Mouse (Mus musculus): ENCODE measurements around the gene Eef1akmt1. TPM values are rescaled to one million over a fixed set of nuclear protein-coding genes. Genes with fewer than 3 reads are reported as not detected.

Eef1akmt1 gene
- polyA plus RNA-seq, 1 experiment from 2014 or later, result 87.3 TPM

DNA sequence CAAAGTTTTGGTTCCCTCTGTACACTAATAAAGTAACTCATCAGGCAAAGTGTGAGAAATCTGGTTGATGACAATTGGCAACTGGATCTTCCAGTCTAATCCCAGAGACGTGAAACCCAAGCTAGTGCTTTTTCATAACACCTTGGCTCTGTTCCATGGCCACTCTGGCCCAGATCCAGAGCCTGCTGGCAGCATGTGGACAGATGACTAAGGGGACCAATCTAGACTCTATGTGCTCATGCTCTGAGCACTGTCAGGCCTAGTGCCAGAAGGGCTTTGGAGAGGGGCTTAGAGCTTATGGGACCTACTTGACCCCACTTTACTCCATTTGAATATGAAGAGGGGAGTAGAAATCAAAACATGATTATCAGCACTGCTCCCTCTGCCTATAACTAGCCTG, 36.1 kb upstream of the Eef1akmt1 start:
- ATAC-seq, result peak; percentile 76; the same call in 1 of the 2 replicates
- WGBS, result 44% methylated on average over 1 of the region's 1 CpGs
- H3K4me2 ChIP-seq (ENCODE audit: low read length), result no peak overlapping the region
- no peak overlapping the region for H3K27ac ChIP-seq (ENCODE audit: low read length)
- H3K4me3 ChIP-seq (ENCODE audit: low read depth, low read length), result no peak overlapping the region
- no peak overlapping the region for H3K9ac ChIP-seq (ENCODE audit: low read depth, low read length)
- H3K27me3 ChIP-seq (ENCODE audit: control insufficient read depth, insufficient read depth, low read depth, low read length), result no peaks in the 10 kb centered on the region
- H3K36me3 ChIP-seq (ENCODE audit: control insufficient read depth, insufficient read depth, low read length), result peaks cover 8% of the 10 kb centered on the region; the same call in 1 of the 2 replicates
- no peaks in the 10 kb centered on the region for H3K4me1 ChIP-seq (ENCODE audit: control insufficient read depth, insufficient read depth, low read length)
- H3K9me3 ChIP-seq (replicated peaks; ENCODE audit: control insufficient read depth, low read length, poor library complexity, severe bottlenecking), result no peaks in the 10 kb centered on the region

DNA sequence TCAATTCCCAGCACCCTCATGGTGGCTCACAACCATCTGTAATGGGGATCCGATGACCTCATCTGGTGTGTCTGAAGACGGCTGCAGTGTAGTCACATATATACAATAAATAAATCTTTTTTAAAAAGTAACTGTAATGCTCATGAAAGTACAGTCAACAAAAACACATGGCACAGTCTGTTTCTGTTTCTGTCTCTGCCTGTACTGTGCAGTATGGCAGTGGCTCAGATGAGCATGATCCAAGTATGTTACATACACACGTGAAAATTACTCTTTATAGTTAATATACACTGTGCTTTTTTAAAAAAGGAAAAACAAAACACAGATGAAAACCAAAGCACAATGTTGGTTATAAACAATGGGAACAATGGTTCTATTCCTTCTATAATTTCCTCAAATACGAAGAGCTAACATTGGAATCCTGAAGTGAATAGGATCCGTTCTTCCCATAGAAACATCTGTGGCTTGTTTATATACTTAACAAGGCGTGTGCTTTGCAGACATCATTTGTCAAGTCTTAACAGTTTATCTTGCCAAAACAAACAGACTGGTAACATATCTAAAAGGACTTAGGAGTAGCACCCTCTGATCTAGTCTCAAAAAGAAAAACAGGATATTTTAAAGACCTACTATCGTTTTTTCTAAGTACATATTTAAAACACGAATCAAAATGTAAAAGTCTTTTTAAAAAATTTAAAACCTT, 35.4 kb upstream of the Eef1akmt1 start:
- no peak overlapping the region for H3K4me3 ChIP-seq (ENCODE audit: low read depth, low read length)
- H3K27me3 ChIP-seq (ENCODE audit: control insufficient read depth, insufficient read depth, low read depth, low read length), result no peaks in the 10 kb centered on the region
- H3K9me3 ChIP-seq (replicated peaks; ENCODE audit: control insufficient read depth, low read length, poor library complexity, severe bottlenecking), result no peaks in the 10 kb centered on the region
- no peak for ATAC-seq
- H3K9ac ChIP-seq (ENCODE audit: low read depth, low read length), result no peak overlapping the region
- WGBS, result 80% methylated on average over 8 of the region's 8 CpGs
- H3K4me2 ChIP-seq (ENCODE audit: low read length), result no peak overlapping the region
- peaks cover 8% of the 10 kb centered on the region; the same call in 1 of the 2 replicates for H3K36me3 ChIP-seq (ENCODE audit: control insufficient read depth, insufficient read depth, low read length)
- H3K4me1 ChIP-seq (ENCODE audit: control insufficient read depth, insufficient read depth, low read length), result no peaks in the 10 kb centered on the region
- no peak overlapping the region for H3K27ac ChIP-seq (ENCODE audit: low read length)

DNA sequence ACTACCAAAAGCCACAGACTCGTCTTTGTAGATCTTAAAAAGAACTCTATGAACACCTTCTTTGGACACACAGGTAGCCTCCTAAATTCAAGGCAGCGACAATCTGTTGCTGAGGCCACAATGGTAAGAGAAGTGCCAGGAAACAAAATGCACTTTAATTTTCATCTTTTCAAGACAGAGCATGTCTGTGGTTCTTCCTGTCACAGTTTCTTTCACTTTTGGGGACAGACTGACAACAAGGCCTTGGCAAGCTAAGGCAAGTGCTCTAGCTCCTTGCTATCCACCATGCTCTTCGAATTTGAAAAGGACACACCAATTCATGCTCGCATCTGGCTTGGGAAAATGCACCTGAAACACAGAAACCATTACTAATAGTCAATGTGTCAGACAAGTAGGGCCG, 21.9 kb upstream of the Eef1akmt1 start:
- Histone ChIP-seq H3K4me3 (ENCODE audit: low read depth, low read length) (no peak overlapping the region), H3K4me2 (ENCODE audit: low read length) (no peak overlapping the region), H3K36me3 (ENCODE audit: control insufficient read depth, insufficient read depth, low read length) (peaks cover 22% of the 10 kb centered on the region), H3K4me1 (ENCODE audit: control insufficient read depth, insufficient read depth, low read length) (no peaks in the 10 kb centered on the region), H3K9ac (ENCODE audit: low read depth, low read length) (no peak overlapping the region), H3K27ac (ENCODE audit: low read length) (no peak overlapping the region), H3K27me3 (ENCODE audit: control insufficient read depth, insufficient read depth, low read depth, low read length) (no peaks in the 10 kb centered on the region), H3K9me3 (replicated peaks; ENCODE audit: control insufficient read depth, low read length, poor library complexity, severe bottlenecking) (no peaks in the 10 kb centered on the region)
- ATAC-seq, result no peak
- 96% methylated on average over 5 of the region's 5 CpGs for WGBS

DNA sequence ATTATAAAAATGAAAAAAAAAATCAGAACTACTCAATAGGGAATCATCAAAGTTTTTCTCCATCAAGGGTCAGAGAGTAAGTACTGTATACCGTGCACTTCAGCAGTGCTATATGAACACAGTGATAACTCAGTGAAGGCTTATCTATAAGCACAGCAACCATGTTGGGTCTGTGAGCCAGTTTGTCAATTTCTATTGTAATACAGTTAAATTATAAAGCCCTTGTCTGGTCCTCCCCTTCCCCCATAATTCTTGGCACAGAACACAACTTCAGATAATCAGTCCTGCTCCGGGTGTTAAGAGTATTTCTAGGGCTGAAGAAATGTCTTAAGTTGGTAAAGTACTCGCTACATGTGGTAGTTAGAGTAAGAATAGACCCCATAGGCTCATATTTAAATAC, 20.4 kb upstream of the Eef1akmt1 start:
- Histone ChIP-seq H3K36me3 (ENCODE audit: control insufficient read depth, insufficient read depth, low read length) (peaks cover 21% of the 10 kb centered on the region), H3K4me1 (ENCODE audit: control insufficient read depth, insufficient read depth, low read length) (no peaks in the 10 kb centered on the region), H3K9ac (ENCODE audit: low read depth, low read length) (no peak overlapping the region), H3K9me3 (replicated peaks; ENCODE audit: control insufficient read depth, low read length, poor library complexity, severe bottlenecking) (no peaks in the 10 kb centered on the region), H3K4me2 (ENCODE audit: low read length) (no peak overlapping the region), H3K27ac (ENCODE audit: low read length) (no peak overlapping the region), H3K27me3 (ENCODE audit: control insufficient read depth, insufficient read depth, low read depth, low read length) (no peaks in the 10 kb centered on the region), H3K4me3 (ENCODE audit: low read depth, low read length) (no peak overlapping the region)
- WGBS, result 96% methylated on average over 3 of the region's 3 CpGs
- ATAC-seq, result no peak

DNA sequence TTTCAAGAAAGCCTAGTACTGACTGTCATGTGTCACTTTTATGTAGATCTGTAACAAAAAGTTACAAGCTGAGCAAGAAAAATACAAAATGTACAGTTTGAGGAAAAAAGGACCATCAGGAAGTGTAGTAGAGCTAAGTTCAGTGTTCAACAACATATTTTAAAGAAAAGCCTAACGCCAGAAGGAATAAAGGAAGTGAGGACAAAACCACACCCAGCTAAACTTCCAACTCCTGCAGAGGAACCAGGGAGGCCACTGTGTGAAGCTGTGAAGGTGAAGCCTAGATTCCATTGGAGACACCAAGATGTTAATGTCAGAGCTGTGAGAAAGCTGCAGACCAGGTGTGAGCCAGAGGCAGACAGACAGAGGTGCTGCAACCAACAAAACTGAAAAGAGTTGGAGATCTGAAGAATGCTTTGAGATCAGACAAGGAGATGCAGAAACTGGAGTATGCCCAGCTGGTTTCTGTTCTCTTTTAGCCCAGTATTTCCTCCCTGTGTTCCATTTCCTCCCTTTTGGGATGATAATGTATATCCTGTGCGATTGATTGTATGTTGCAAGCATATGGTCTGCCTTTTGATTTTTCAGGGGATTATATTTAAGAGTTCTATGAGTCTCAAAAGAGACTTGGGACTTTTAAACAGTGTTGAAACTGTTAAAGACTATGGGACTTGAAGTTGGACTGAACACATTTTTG, 5.1 kb upstream of the Eef1akmt1 start:
- 92% methylated on average over 2 of the region's 2 CpGs for WGBS
- no peak overlapping the region for H3K27ac ChIP-seq (ENCODE audit: low read length)
- H3K9ac ChIP-seq (ENCODE audit: low read depth, low read length), result no peak overlapping the region
- H3K27me3 ChIP-seq (ENCODE audit: control insufficient read depth, insufficient read depth, low read depth, low read length), result no peaks in the 10 kb centered on the region
- H3K4me3 ChIP-seq (ENCODE audit: low read depth, low read length), result no peak overlapping the region
- no peak overlapping the region for H3K4me2 ChIP-seq (ENCODE audit: low read length)
- no peak for ATAC-seq
- H3K4me1 ChIP-seq (ENCODE audit: control insufficient read depth, insufficient read depth, low read length), result no peaks in the 10 kb centered on the region
- H3K9me3 ChIP-seq (replicated peaks; ENCODE audit: control insufficient read depth, low read length, poor library complexity, severe bottlenecking), result no peaks in the 10 kb centered on the region; the same call in 1 of the 2 replicates
- peaks cover 5% of the 10 kb centered on the region; the same call in 1 of the 2 replicates for H3K36me3 ChIP-seq (ENCODE audit: control insufficient read depth, insufficient read depth, low read length)

DNA sequence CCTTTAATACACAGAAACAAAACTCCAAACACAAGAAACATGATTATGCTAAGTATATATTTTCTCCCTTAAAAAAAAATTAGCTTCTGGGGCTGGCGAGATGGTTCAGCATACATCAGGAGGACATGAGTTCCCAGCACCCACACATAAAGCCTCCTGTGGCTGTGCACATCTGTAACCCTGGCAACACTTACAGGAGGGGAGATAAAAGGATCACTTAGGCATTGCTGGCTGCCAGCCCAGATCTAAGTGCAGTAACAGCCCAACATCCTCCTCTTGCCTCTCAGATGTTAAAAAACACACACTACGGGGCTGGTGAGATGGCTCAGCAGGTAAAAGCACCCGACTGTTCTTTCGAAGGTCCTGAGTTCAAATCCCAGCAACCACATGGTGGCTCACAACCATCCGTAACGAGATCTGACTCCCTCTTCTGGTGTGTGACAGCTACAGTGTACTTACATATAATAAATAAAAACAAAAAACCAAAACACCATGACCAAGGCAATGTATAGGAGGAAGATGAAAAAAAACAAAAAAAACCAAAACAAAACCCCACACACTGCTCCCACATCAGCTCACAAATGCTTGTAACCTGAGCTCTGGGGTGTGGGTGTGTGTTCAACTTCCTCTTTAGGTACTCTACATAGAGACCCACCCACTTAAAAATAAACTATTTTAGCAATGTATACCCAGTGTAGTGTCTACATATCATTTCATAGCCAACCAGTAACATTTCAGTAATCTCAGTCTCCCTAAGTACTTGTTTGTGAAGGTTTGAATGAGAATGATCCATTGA, 3.6 kb upstream of the Eef1akmt1 start:
- 88% methylated on average over 6 of the region's 6 CpGs for WGBS
- Histone ChIP-seq H3K4me3 (ENCODE audit: low read depth, low read length) (no peak overlapping the region), H3K27ac (ENCODE audit: low read length) (no peak overlapping the region), H3K9me3 (replicated peaks; ENCODE audit: control insufficient read depth, low read length, poor library complexity, severe bottlenecking) (no peaks in the 10 kb centered on the region; the same call in 1 of the 2 replicates), H3K4me2 (ENCODE audit: low read length) (no peak overlapping the region), H3K9ac (ENCODE audit: low read depth, low read length) (no peak overlapping the region), H3K36me3 (ENCODE audit: control insufficient read depth, insufficient read depth, low read length) (0 out of 2 replicates have a peak, but pooled peaks cover 2% of the 10 kb centered on the region), H3K27me3 (ENCODE audit: control insufficient read depth, insufficient read depth, low read depth, low read length) (no peaks in the 10 kb centered on the region), H3K4me1 (ENCODE audit: control insufficient read depth, insufficient read depth, low read length) (peaks cover 6% of the 10 kb centered on the region)
- ATAC-seq, result no peak

DNA sequence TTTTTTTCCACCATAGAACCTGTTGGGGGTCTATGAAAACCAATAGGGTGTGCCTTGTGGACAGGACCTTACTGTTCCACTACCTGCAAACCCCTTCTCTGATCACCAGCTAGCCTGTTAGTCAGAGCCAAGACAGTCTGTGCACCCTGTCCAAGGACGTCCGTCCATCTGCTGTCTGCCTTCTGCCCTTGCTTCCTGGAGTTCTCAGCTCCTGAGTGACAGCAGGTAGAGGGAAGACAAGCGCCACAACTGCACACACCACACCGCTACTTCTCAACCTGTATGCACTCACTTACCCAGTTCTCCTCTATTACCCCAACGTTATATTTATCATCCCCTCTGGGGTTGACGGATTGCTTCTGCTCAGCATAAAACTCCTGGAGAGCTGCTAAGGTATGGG, 5.8 kb downstream of the Eef1akmt1 start:
- Histone ChIP-seq H3K27me3 (ENCODE audit: control insufficient read depth, insufficient read depth, low read depth, low read length) (no peaks in the 10 kb centered on the region), H3K36me3 (ENCODE audit: control insufficient read depth, insufficient read depth, low read length) (no peaks in the 10 kb centered on the region), H3K4me1 (ENCODE audit: control insufficient read depth, insufficient read depth, low read length) (peaks cover 1% of the 10 kb centered on the region), H3K4me3 (ENCODE audit: low read depth, low read length) (no peak overlapping the region), H3K27ac (ENCODE audit: low read length) (no peak overlapping the region), H3K9me3 (replicated peaks; ENCODE audit: control insufficient read depth, low read length, poor library complexity, severe bottlenecking) (no peaks in the 10 kb centered on the region), H3K4me2 (ENCODE audit: low read length) (no peak overlapping the region), H3K9ac (ENCODE audit: low read depth, low read length) (no peak overlapping the region)
- ATAC-seq, result no peak
- 95% methylated on average over 6 of the region's 6 CpGs for WGBS

DNA sequence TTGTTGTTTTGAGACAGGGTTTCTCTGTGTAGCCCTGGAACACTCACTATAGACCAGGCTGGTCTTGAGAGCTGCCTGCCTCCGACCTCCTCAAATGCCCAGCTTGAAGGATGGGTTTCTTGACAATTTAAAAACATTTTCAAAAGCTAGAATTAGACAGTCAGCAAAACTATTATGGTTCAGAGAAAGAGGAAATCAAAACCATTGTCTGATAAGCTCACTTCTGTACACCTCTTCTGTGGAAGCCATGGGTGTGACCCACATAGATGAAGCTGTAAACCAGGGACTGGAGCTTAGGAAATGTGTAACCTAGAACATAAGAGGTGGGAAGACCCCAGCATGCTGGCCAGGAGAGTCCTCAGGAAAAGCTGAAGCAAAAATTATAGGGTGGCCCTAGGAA, 14.5 kb downstream of the Eef1akmt1 start:
- WGBS, result 97% methylated on average over 1 of the region's 1 CpGs
- Histone ChIP-seq H3K4me2 (ENCODE audit: low read length) (no peak overlapping the region), H3K27ac (ENCODE audit: low read length) (no peak overlapping the region)

More for the DNA sequence above, 14.5 kb downstream of the Eef1akmt1 start:
- Histone ChIP-seq H3K36me3 (ENCODE audit: control insufficient read depth, insufficient read depth, low read length) (no peaks in the 10 kb centered on the region), H3K9me3 (replicated peaks; ENCODE audit: control insufficient read depth, low read length, poor library complexity, severe bottlenecking) (no peaks in the 10 kb centered on the region), H3K4me3 (ENCODE audit: low read depth, low read length) (no peak overlapping the region), H3K27me3 (ENCODE audit: control insufficient read depth, insufficient read depth, low read depth, low read length) (no peaks in the 10 kb centered on the region), H3K4me1 (ENCODE audit: control insufficient read depth, insufficient read depth, low read length) (no peaks in the 10 kb centered on the region), H3K9ac (ENCODE audit: low read depth, low read length) (no peak overlapping the region)
- ATAC-seq, result no peak

Data from midbrain, embryonic 16.5 days (tissue).